ENCODE assay signal across 21 mouse cellular contexts in genomic region chr9:100663473-100664134, GRCm38 (mm10).
DNase-seq lines count a peak whose midpoint lies in the region; ATAC-seq and TF ChIP-seq lines count a peak whose summit lies in the region.
"Had no signal": no experiment of that assay in that cellular context is flagged by ENCODE, and none has a peak within 500 bp of the region (broad histone marks: within the 10 kb centered on the region; RNA-seq: fewer than 3 reads in every experiment).

No protein-coding gene starts in this region.

- no peak overlapping the region for H3K4me2 ChIP-seq in midbrain, embryonic 11.5 days
- no peak overlapping the region for H3K4me2 ChIP-seq in midbrain, embryonic 14.5 days (ENCODE audit: low read length)
- peak overlapping the region; percentile 49 for H3K4me2 ChIP-seq in liver, embryonic 14.5 days (ENCODE audit: low read depth)
- no peak overlapping the region for H3K4me2 ChIP-seq in intestine, embryonic 15.5 days (replicated peaks)
- H3K4me2 ChIP-seq in hindbrain, postnatal 0 days (ENCODE audit: low read depth, low read length), result no peak overlapping the region
- H3K4me2 ChIP-seq: forebrain, embryonic 12.5 days; limb, embryonic 15.5 days; midbrain, embryonic 12.5 days had no signal

- H3K9me3 ChIP-seq in midbrain, embryonic 11.5 days (ENCODE audit: control insufficient read depth, low read length), result no peaks in the 10 kb centered on the region
- no peaks in the 10 kb centered on the region for H3K9me3 ChIP-seq in midbrain, embryonic 14.5 days (ENCODE audit: control insufficient read depth, low read length)
- peaks cover 5% of the 10 kb centered on the region for H3K9me3 ChIP-seq in erythroblast, embryonic 14.5 days (ENCODE audit: control insufficient read depth, low read length)
- no peaks in the 10 kb centered on the region for H3K9me3 ChIP-seq in liver, embryonic 14.5 days (ENCODE audit: control insufficient read depth, low read length)
- no peaks in the 10 kb centered on the region for H3K9me3 ChIP-seq in intestine, embryonic 15.5 days
- H3K9me3 ChIP-seq in hindbrain, postnatal 0 days (ENCODE audit: low read length), result no peaks in the 10 kb centered on the region
- H3K9me3 ChIP-seq: forebrain, embryonic 12.5 days; heart, embryonic 10.5 days; limb, embryonic 15.5 days had no signal

- no peaks in the 10 kb centered on the region for H3K4me1 ChIP-seq in midbrain, embryonic 11.5 days (ENCODE audit: control insufficient read depth, insufficient read depth, low read length)
- H3K4me1 ChIP-seq in midbrain, embryonic 14.5 days (ENCODE audit: control insufficient read depth, insufficient read depth, low read length), result no peaks in the 10 kb centered on the region
- peaks cover 27% of the 10 kb centered on the region for H3K4me1 ChIP-seq in erythroblast, embryonic 14.5 days (ENCODE audit: control insufficient read depth)
- H3K4me1 ChIP-seq in liver, embryonic 14.5 days (replicated peaks; ENCODE audit: control insufficient read depth in 2 of 2, insufficient read depth in 2 of 2, low read length in 1 of 2), result peaks cover 9 to 13% of the 10 kb centered on the region in 2 experiments
- H3K4me1 ChIP-seq in intestine, embryonic 15.5 days (replicated peaks), result no peaks in the 10 kb centered on the region
- H3K4me1 ChIP-seq in hindbrain, postnatal 0 days (ENCODE audit: insufficient read depth, low read length), result no peaks in the 10 kb centered on the region
- H3K4me1 ChIP-seq: embryonic facial prominence, embryonic 10.5 days; forebrain, embryonic 12.5 days; heart, embryonic 10.5 days; limb, embryonic 15.5 days; midbrain, embryonic 12.5 days had no signal

- TF ChIP-seq EP300 in liver, embryonic 14.5 days (IDR thresholded peaks at IDR 0.05; ENCODE audit: low read depth), result peak; percentile 43; the same call in 1 of the 2 replicates

- H3K9ac ChIP-seq in midbrain, embryonic 11.5 days (ENCODE audit: low read length), result no peak overlapping the region
- H3K9ac ChIP-seq in midbrain, embryonic 14.5 days (replicated peaks; ENCODE audit: low read length), result no peak overlapping the region
- H3K9ac ChIP-seq in liver, embryonic 14.5 days (replicated peaks), result peak overlapping the region; percentile 31; the same call in 1 of the 2 replicates
- H3K9ac ChIP-seq in intestine, embryonic 15.5 days, result no peak overlapping the region
- H3K9ac ChIP-seq in hindbrain, postnatal 0 days (replicated peaks; ENCODE audit: low read length), result no peak overlapping the region
- H3K9ac ChIP-seq: forebrain, embryonic 12.5 days; limb, embryonic 15.5 days; midbrain, embryonic 12.5 days had no signal

- TF ChIP-seq CTCF in liver, embryonic 14.5 days (IDR thresholded peaks at IDR 0.05; ENCODE audit: low read depth), result no peak
- no peak for TF ChIP-seq CTCF in hindbrain, postnatal 0 days (IDR thresholded peaks at IDR 0.05; ENCODE audit: low read depth)

- no peak overlapping the region for H3K4me3 ChIP-seq in midbrain, embryonic 11.5 days (ENCODE audit: low read depth, low read length)
- H3K4me3 ChIP-seq in midbrain, embryonic 14.5 days (replicated peaks; ENCODE audit: low read depth, low read length), result no peak overlapping the region
- peak overlapping the region; percentile 1 for H3K4me3 ChIP-seq in erythroblast, embryonic 14.5 days (replicated peaks)
- H3K4me3 ChIP-seq in liver, embryonic 14.5 days (ENCODE audit: insufficient read depth in 1 of 2, low read depth in 2 of 2, low read length in 2 of 2), result no peak overlapping the region
- no peak overlapping the region for H3K4me3 ChIP-seq in intestine, embryonic 15.5 days (replicated peaks)
- no peak overlapping the region for H3K4me3 ChIP-seq in hindbrain, postnatal 0 days (ENCODE audit: low read length)
- H3K4me3 ChIP-seq: embryonic facial prominence, embryonic 10.5 days; forebrain, embryonic 12.5 days; gastrocnemius, adult 2 months; heart, embryonic 10.5 days; left cerebral cortex, adult 2 months; limb, embryonic 15.5 days; midbrain, embryonic 12.5 days had no signal

- H3K27me3 ChIP-seq in midbrain, embryonic 11.5 days (ENCODE audit: control insufficient read depth, insufficient read depth, low read length), result no peaks in the 10 kb centered on the region
- H3K27me3 ChIP-seq in midbrain, embryonic 14.5 days (ENCODE audit: control insufficient read depth, insufficient read depth, low read length), result no peaks in the 10 kb centered on the region
- no peaks in the 10 kb centered on the region for H3K27me3 ChIP-seq in erythroblast, embryonic 14.5 days (ENCODE audit: control insufficient read depth)
- H3K27me3 ChIP-seq in liver, embryonic 14.5 days (ENCODE audit: control insufficient read depth, insufficient read depth, low read length), result no peaks in the 10 kb centered on the region
- no peaks in the 10 kb centered on the region for H3K27me3 ChIP-seq in intestine, embryonic 15.5 days (replicated peaks)
- H3K27me3 ChIP-seq in hindbrain, postnatal 0 days (ENCODE audit: insufficient read depth, low read length), result no peaks in the 10 kb centered on the region
- H3K27me3 ChIP-seq: forebrain, embryonic 12.5 days; limb, embryonic 15.5 days; midbrain, embryonic 12.5 days had no signal

- no peak overlapping the region for H3K27ac ChIP-seq in midbrain, embryonic 11.5 days (ENCODE audit: low read depth, low read length)
- no peak overlapping the region for H3K27ac ChIP-seq in midbrain, embryonic 14.5 days (replicated peaks; ENCODE audit: low read depth, low read length)
- peak overlapping the region; percentile 74 for H3K27ac ChIP-seq in liver, embryonic 14.5 days
- no peak overlapping the region for H3K27ac ChIP-seq in intestine, embryonic 15.5 days
- H3K27ac ChIP-seq in hindbrain, postnatal 0 days, result no peak overlapping the region
- H3K27ac ChIP-seq: embryonic facial prominence, embryonic 10.5 days; forebrain, embryonic 12.5 days; gastrocnemius, adult 2 months; heart, embryonic 10.5 days; left cerebral cortex, adult 2 months; limb, embryonic 15.5 days; midbrain, embryonic 12.5 days had no signal

- no peaks in the 10 kb centered on the region for H3K36me3 ChIP-seq in midbrain, embryonic 11.5 days (ENCODE audit: control insufficient read depth, insufficient read depth, low read length)
- H3K36me3 ChIP-seq in midbrain, embryonic 14.5 days (ENCODE audit: control insufficient read depth, insufficient read depth, low read length), result no peaks in the 10 kb centered on the region
- H3K36me3 ChIP-seq in erythroblast, embryonic 14.5 days (ENCODE audit: control insufficient read depth), result peaks cover 8% of the 10 kb centered on the region
- H3K36me3 ChIP-seq in liver, embryonic 14.5 days (replicated peaks; ENCODE audit: control insufficient read depth, insufficient read depth, low read depth), result no peaks in the 10 kb centered on the region
- H3K36me3 ChIP-seq in intestine, embryonic 15.5 days, result no peaks in the 10 kb centered on the region
- H3K36me3 ChIP-seq in hindbrain, postnatal 0 days (ENCODE audit: insufficient read depth, low read length), result no peaks in the 10 kb centered on the region
- H3K36me3 ChIP-seq: limb, embryonic 15.5 days; midbrain, embryonic 12.5 days had no signal

- DNase-seq in midbrain, embryonic 11.5 days (ENCODE audit: low spot score, missing footprints), result peak; percentile 54
- DNase-seq in midbrain, embryonic 14.5 days, result no peak
- peak in 2 of 3 experiments; percentile 36 to 42 for DNase-seq in liver, embryonic 14.5 days (ENCODE audit: low read depth in 3 of 3, low spot score in 3 of 3)
- DNase-seq in hindbrain, postnatal 0 days (ENCODE audit: low spot score), result no peak
- no peak for DNase-seq in Muller cell, postnatal 12 days (ENCODE audit: inconsistent ontology term)
- DNase-seq: adrenal gland, adult 2 months; cerebellum, adult 11 months; cerebellum, adult 9-11 months; gastrocnemius, adult 2 months; kidney, adult 18-20 months; layer of hippocampus, adult 9-11 months; lung, postnatal 4 days had no signal

- ATAC-seq in midbrain, embryonic 11.5 days (ENCODE audit: low FRiP score), result no peak
- no peak for ATAC-seq in midbrain, embryonic 14.5 days (ENCODE audit: low FRiP score, low TSS enrichment)
- peak; percentile 98 for ATAC-seq in liver, embryonic 14.5 days (ENCODE audit: insufficient read depth)
- ATAC-seq in megakaryocyte-erythroid progenitor cell, adult 5-6 weeks (replicated peaks; ENCODE audit: low FRiP score, low TSS enrichment, poor library complexity, severe bottlenecking), result peak; percentile 100
- no peak; the same call in 1 of the 2 replicates for ATAC-seq in intestine, embryonic 15.5 days
- no peak for ATAC-seq in hindbrain, postnatal 0 days

- 93% methylated on average over 4 of the region's 4 CpGs for WGBS in midbrain, embryonic 11.5 days
- 92% methylated on average over 4 of the region's 4 CpGs for WGBS in midbrain, embryonic 14.5 days
- WGBS in liver, embryonic 14.5 days (ENCODE audit: insufficient replicate concordance), result 44% methylated on average over 4 of the region's 4 CpGs
- 84% methylated on average over 4 of the region's 4 CpGs for WGBS in intestine, embryonic 15.5 days
- WGBS in hindbrain, postnatal 0 days, result 92% methylated on average over 4 of the region's 4 CpGs

Comparison
In these comparisons a context has a peak if more than half of its experiments do, and no peak if none do; other contexts are left out.
1. DNase-seq: peak in midbrain, embryonic 11.5 days (single experiment) and liver, embryonic 14.5 days (2 of 3); none in midbrain, embryonic 14.5 days (single experiment), hindbrain, postnatal 0 days (single experiment) and Muller cell, postnatal 12 days (single experiment).
2. ATAC-seq: peak in liver, embryonic 14.5 days (single experiment) and megakaryocyte-erythroid progenitor cell, adult 5-6 weeks (single experiment); none in midbrain, embryonic 11.5 days (single experiment), midbrain, embryonic 14.5 days (single experiment), intestine, embryonic 15.5 days (single experiment) and hindbrain, postnatal 0 days (single experiment).